Mouse (Mus musculus): ENCODE data around the gene Tex264.

GRCm38 (mm10) chr9:106638154-106638553, 47.6 kb downstream of the Tex264 start:
- no peak for TF ChIP-seq CTCF (conservative IDR thresholded peaks at IDR 0.05; ENCODE audit: low read length)
- TF ChIP-seq NANOG (IDR thresholded peaks at IDR 0.05; ENCODE audit: borderline replicate concordance, low read length) = no peak
- no peak for TF ChIP-seq POU5F1 (IDR thresholded peaks at IDR 0.05; ENCODE audit: borderline replicate concordance, low read length)

Measured in E14TG2a.4 (cell line).